Mouse (Mus musculus) B cell, adult 2 months (primary cell): ENCODE data around the gene Tnfrsf8.

Experiments
- DNase-seq, 2 experiments: peaks; one replicate each; pipeline ENCODE4 v3.0.0; 2022

Tnfrsf8 gene

GRCm38 (mm10) chr4:145266505-145266904, 48.5 kb downstream of the Tnfrsf8 start:
- DNase-seq, result no peak

GRCm38 (mm10) chr4:145264761-145265160, 50.2 kb downstream of the Tnfrsf8 start:
- no peak for DNase-seq

- DNase-seq, result no peak
Measured at GRCm38 (mm10) chr4:145263583-145263982, 51.4 kb downstream of the Tnfrsf8 start.

- no peak for DNase-seq
Measured at GRCm38 (mm10) chr4:145260802-145261201, 54.2 kb downstream of the Tnfrsf8 start.

GRCm38 (mm10) chr4:145257751-145258434, 57.1 kb downstream of the Tnfrsf8 start:
- DNase-seq, result no peak

- DNase-seq, result no peak
Measured at GRCm38 (mm10) chr4:145256144-145256543, 58.8 kb downstream of the Tnfrsf8 start.

- DNase-seq, result peak; percentile 84 to 88
Measured at GRCm38 (mm10) chr4:145254418-145254817, 60.5 kb downstream of the Tnfrsf8 start.

GRCm38 (mm10) chr4:145252611-145253010, 62.4 kb downstream of the Tnfrsf8 start:
- no peak for DNase-seq

GRCm38 (mm10) chr4:145251546-145251945, 63.4 kb downstream of the Tnfrsf8 start:
- no peak for DNase-seq

- peak in 1 of 2 experiments; percentile 40 for DNase-seq
Measured at GRCm38 (mm10) chr4:145250002-145250401, 65.0 kb downstream of the Tnfrsf8 start.

GRCm38 (mm10) chr4:145247556-145247955, 67.4 kb downstream of the Tnfrsf8 start:
- no peak for DNase-seq

GRCm38 (mm10) chr4:145246173-145247011, 68.6 kb downstream of the Tnfrsf8 start, which contains the start of gene Tnfrsf1b:
Tnfrsf1b (minus strand) TSS chr4:145246870.
- DNase-seq, result peak; percentile 76 to 78

- no peak for DNase-seq
Measured at GRCm38 (mm10) chr4:145245581-145245980, 69.4 kb downstream of the Tnfrsf8 start.

- no peak for DNase-seq
Measured at GRCm38 (mm10) chr4:145244676-145245075, 70.3 kb downstream of the Tnfrsf8 start.

- peak in 1 of 2 experiments; percentile 25 for DNase-seq
Measured at GRCm38 (mm10) chr4:145242719-145243350, 72.1 kb downstream of the Tnfrsf8 start.

- DNase-seq, result peak; percentile 88
Measured at GRCm38 (mm10) chr4:145240723-145241231, 74.2 kb downstream of the Tnfrsf8 start.

GRCm38 (mm10) chr4:145239049-145239830, 75.7 kb downstream of the Tnfrsf8 start:
- DNase-seq, result no peak

- peak; percentile 51 to 60 for DNase-seq
Measured at GRCm38 (mm10) chr4:145236027-145236426, 78.9 kb downstream of the Tnfrsf8 start.

- DNase-seq, result peak; percentile 63 to 71
Measured at GRCm38 (mm10) chr4:145233487-145234228, 81.3 kb downstream of the Tnfrsf8 start.

- DNase-seq, result no peak
Measured at GRCm38 (mm10) chr4:145231732-145232131, 83.2 kb downstream of the Tnfrsf8 start.

- DNase-seq, result no peak
Measured at GRCm38 (mm10) chr4:145230647-145231046, 84.3 kb downstream of the Tnfrsf8 start.
